Mouse (Mus musculus) mesoderm, embryonic 11.5 days (tissue): ENCODE measurements at regions not wholly inside any gene's neighbourhood (a gene's known extent, or its start where the extent isn't known, plus 50 kb on each side); places are given as distances from the start of the nearest gene placed in this dataset.

Experiments
- DNase-seq: peaks from one replicate; pipeline ENCODE4 v3.0.0-alpha.2; 2012; ENCODE audit warnings: low read depth, low spot score

DNA sequence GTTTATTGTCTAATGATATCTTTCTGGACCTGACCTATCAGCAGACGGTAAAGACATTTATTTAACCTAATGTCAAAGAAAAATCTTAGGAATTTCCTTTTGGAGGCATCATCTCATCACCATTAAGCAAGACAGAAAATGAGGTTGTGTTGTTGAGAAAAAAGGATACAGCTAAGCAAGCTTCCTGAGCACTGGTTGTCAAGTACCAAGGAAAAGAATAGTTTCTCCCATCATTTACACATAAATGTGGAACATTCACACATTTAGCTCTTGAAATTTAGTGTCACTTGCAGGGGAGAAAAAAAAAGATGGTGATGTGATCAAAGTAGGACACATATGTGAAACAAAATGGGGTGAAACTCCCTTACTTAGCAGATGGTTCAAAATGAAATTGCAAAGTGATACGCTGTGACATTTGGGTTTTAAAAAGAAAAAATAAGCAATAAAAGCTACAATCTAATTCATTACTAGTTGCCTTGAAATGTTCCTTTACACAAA lies 157.7 kb upstream of the 1700009N14Rik start:
- DNase-seq: no peak

GRCm38 (mm10) chr4:39310131-39310530 lies 140.0 kb upstream of the 1700009N14Rik start:
- no peak for DNase-seq

DNA sequence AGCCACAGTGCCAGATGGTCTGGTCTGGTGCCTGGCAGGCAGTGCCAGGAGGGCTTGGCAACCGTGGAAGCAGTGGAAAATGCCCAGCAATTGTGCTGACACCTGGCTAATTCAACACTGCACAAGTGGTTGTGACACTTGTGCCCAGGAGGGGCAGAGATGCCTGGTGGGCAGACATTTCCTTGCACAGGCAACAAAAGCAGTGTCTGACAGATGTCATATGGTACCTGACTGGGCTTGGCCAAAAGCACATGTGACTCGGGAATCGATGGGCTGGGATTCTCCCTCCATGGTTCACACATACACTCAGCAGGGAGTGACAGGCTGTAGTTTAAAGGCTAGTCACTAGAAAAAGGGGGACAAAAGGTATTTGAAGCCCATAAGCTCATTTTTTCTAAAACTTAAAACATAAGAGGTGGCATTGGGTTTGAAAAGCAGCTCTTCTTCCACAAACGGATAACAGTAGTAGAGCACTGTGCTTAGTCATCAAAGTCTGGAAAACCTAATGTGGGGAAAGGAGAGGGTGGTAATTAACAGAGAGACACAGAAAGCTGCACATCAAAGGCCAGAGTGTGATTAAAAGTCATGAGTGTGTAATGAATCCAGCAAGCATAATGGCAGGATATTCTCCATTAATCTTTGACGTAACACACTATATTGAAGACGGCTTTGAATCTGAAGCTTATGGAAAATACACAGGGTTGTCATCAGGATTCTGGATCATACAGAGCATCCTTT lies 105.5 kb upstream of the 1700009N14Rik start:
- no peak for DNase-seq

DNA sequence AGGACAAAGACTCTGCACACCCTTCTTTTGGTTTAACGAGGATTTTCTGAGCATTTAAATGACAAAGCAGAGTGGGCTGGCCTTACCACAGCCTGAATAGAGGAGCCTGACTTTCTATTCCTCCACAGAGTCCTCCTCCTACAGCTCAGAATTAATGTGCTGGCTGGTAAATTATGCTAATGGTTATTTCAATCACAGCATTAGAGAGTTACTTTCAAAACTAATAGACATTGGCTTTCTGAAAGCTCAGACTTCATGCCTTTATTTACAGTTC lies 105.0 kb upstream of the 1700009N14Rik start:
- DNase-seq: no peak

GRCm38 (mm10) chr4:39368159-39368558 lies 81.9 kb upstream of the 1700009N14Rik start:
- no peak for DNase-seq

DNA sequence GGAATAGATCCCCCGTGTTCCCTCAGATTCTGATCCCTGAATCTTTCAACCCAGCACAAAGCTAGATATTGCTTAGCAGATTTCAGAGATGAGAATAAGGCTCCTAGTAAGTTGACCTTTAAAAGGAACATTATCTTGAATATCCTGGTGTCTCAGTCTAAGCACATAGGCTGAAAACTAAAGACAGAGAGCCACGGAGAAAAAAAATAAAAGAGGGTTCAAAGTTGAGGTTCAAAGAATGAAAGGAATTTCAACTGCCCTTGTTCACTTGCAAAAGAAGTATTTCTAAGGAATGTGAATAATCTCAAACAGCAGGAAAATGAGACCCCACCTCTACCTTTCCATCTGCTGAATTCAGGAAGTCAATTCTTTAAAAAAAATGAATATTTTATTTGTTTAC lies 69.3 kb upstream of the 1700009N14Rik start:
- peak; percentile 12 for DNase-seq

- no peak for DNase-seq
Observed at GRCm38 (mm10) chr4:39398226-39398625, 51.9 kb upstream of the 1700009N14Rik start.
